Mouse (Mus musculus) frontal cortex, postnatal 36 days (tissue): ENCODE results near the gene Arid5a.

Experiments
- DNase-seq, 2 experiments: peaks; one replicate each; pipeline ENCODE4 v3.0.0; 2022; ENCODE audit warnings: low spot score in 2 of 2

Gene Arid5a

DNA sequence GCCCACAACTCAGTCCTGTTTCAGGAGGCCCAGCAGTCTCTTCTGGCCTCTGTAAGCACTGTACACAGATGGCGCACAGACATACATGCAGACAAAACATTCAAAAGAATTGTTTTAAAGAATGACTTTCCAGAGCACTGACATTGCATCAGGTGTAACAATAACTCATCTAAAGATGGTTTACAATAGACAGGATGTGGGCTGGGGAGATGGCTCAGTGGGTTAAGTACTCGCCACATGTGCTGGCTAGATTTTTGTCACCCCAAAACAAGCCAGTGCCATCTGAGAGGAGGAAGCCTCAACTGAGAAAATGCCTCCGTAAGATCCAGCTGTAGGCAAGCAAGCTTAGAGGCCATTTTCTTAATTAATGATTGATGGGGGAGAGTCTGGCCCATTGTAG is 13.1 kb upstream of the Arid5a start:
- DNase-seq, result no peak

DNA sequence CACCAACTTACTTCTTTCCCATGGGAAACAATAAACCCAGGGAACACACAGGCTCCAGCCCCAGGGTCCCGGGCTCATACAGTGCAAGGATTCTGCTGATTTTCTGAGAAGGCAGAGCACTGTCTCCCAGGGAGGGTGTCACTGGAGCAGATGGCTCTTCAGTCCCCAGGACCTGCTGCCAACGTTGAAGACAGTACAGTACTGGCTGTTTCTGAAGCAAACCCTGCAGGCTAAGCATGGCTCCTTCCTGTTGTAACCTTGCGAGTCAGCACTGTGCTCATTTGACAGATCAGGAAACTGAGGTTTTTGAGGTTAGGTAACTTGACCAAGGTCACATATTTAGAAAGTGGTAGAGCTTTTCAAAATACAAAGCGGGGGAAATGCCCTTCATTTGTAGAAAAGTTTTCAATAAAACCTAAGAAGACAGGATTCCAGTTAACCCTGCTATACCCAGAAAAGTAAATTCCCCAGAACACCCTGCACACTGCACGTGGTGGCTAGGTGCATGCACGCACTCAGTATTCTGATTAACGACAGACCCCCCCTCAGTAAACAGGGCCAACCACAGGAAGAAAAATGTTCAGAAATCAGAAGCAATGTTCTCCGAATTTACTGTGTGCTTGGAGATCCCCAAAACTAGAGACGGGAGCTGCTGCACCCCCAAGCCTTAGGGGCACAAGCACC is 10.9 kb upstream of the Arid5a start:
- DNase-seq, result no peak

DNA sequence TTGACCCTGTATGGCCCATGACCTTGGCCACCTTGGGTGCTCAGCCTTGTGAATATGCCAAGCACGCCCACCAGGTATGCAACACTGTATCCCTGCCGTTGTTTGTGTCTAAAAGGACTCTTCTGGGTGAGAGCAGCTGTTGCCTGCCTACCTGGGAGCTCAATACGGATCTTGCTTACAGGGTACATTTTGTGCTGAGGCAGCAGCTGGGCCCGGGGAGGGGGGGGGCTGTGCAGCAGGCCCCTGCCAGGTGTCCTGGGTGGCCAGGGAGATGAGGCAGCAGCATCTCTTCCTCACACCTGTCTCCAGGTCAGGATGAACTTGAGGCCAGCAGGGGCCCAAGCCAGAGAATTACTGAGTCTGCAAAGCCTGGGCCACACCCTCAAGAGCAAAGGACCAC is 9.4 kb upstream of the Arid5a start:
- DNase-seq, result no peak

DNA sequence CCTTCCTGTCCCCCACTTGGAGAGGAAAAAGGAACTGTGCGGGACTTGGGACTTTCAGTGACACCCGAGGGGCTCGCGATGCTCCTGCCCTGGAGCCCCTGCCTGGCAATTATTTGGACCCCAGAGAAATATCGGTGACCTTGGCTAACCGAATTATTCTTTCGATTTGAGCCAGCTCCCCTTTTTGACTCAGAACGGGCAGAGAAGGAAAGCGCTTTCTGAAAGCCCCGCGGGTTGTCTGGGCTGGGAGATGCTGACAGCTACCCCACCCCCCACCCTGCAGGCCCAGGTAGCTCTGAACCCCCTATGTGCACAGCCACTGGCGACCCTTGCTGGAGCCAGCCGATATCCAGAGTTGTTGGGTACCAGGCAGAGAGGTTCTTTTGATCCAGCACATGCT is 8.4 kb upstream of the Arid5a start:
- no peak for DNase-seq

DNA sequence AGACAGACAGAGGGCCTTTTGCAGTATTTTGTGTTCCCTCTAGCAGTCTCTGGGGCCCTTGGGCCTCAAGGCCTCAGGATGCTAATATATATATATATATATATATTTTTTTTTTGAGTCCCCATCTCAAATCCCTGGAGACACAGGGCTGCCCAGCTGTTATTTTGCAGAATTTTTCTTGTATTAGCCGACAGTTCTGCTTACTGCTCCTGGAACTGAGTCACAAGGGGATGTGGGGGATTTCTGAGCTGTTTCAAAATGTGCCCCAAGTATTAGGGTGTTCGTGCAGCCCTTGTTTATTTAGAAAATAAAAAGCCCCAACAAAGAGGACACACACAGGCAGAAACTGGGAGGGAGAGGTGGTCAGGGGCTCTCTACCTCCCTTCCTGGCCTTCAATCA is 7.9 kb upstream of the Arid5a start:
- DNase-seq, result no peak

DNA sequence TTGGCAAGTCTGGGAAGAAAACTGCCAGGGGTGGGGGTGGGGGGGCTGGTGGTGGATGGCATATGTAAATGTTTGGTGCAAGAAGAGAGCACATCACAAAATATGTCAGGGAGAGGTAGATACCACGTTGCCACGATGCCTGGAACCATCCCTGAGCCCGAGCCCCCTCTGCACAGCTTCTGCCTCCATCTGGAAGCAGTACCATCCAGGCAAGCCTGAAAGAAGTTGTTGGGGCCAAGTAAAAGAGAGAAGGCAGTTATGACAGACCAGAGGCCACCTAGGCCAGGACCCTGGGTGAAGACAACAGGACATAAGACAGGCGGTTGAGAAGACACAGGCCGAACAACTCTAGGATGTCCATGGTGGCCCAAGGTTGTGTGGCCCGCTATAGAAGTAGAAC is 7.0 kb upstream of the Arid5a start:
- no peak for DNase-seq

DNA sequence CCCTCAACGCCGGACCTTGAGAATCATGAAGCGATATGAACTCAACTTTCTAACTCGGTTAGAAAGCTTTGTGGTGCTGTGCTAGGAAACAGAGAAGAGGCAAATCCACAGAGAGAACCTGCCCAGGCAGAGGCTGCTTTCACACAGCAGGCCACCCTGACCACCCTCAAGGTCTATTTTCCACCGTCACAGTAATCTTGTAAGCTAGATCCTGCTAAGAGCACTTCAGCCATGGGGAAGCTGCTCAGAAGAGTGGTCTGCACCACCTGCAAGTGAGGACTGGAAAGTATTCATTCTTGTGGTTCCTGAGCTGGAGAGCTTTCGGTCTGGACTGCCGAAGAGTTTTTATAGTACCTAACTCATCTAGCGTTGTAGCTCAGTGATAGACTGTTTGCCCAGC is 5.3 kb upstream of the Arid5a start:
- DNase-seq, result no peak

DNA sequence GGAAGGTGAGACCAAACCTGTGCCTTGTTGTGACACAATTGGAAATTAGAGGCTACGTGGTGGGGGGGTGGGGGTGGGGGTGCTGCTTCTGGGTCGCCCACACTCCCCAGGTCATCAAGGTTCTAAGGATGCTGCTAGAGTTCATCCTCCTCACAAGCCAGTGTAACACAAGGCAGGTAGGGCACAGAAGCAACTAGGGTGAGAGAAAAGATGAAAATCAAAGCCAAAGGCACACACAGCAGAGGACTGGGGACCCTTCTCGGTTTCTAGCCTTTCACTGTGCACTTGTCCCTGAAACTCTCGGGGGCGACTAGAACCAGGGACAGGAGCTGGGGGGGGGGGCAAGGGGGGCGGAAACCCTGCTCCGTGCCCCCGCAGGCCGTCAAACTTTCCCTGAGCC is 4.6 kb upstream of the Arid5a start:
- no peak for DNase-seq

DNA sequence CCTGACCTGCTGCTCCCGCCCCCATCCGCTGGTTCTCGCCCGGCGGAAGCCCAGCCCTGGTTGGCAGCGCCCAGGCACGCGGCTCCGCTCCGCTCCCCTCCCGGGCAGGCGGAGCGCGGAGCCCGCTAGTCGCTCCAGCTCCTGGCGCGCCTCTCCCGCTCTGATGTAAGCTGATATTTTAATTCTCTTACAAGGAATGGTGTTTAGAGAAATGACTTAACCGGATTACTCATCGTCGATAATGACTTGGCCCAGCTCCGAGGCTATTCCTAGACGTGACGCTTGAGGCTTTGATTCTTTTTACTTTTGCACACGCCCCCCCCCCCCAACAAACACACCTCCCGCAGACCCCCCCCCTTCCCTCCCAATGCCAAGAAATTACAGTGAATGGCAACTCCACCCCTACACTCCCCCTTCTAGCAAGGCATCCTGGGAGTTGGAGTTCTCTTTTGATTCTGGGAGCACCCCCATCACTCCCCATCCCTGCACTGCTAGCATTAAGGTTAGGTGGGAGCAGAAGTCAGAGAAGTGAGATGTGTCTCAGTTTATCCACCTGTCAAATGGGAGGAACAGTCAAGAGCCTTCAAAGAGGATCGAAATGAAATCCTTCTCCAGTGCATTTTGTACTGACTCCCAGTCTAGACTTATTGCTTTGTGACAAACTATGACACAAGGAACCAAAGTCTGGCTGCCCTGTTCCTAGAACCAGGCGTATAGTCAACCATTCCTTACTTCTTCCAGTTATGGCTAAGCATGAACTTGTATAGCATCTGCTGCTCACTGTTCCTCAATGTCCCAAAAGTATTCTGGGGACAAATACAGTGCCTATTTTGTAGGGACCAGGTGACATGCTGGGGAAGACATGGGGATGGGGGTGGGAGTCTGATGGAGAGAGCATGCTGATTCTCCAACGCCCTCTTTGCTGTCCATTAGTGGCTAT is 3.9 kb upstream of the Arid5a start:
- DNase-seq, result peak; percentile 75 to 88

DNA sequence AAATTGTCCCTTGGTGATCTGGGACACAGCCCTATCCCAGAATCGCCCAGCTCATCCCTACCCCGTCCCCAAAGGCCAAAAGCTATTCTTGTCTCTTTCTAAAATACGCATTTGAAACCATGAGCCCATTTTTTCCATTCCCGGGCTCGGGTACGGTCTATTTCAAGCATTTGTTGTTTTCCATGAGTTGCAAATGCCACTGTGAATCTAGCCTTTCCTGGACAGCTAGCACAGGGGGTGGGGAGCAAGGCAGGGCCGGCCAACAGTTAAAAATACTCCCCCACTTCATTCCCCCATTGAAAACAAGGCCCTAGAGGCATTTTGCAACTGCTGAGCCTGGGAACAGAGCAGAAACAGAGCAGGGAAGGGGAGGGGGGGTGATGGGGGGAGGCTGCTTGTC is 2.8 kb upstream of the Arid5a start:
- DNase-seq, result no peak

DNA sequence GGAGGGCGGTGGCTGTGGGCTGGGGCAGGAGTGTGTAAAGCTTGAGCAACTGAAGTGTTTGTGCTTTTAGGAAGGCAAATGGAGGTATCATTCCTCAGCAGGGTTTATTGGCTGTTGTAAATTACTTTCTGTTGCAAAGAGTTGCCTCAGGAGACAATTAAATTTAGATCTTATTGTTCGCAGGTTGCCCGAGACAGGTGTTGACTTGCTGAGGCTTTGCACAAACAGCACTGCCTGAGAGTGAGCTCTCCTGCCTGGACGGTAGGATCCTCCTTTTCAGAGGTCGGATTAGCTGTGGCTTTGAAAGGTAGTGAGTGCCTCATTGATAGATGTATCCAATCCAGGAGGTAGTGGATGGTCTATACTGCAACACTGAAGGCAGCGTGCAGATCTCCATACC is 1.4 kb upstream of the Arid5a start:
- DNase-seq, result no peak

DNA sequence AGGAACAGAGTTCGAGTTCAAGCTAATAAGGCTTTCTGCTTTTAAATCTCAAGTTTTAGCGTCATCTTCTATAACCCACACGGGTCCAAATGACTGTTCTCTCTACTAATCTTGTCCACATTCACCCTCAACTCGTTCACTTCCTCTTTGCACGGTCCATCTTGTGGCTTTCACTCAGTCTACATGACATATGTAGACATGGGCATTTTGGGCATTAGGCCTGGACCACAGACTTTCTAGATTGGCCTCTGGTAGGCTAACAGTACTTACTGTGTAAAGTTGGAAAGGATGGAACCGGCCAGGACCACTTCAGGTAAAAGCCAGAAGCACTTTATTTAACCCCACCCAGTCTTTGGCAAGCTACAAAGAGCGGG is 425 bp upstream of the Arid5a start:
- no peak for DNase-seq

DNA sequence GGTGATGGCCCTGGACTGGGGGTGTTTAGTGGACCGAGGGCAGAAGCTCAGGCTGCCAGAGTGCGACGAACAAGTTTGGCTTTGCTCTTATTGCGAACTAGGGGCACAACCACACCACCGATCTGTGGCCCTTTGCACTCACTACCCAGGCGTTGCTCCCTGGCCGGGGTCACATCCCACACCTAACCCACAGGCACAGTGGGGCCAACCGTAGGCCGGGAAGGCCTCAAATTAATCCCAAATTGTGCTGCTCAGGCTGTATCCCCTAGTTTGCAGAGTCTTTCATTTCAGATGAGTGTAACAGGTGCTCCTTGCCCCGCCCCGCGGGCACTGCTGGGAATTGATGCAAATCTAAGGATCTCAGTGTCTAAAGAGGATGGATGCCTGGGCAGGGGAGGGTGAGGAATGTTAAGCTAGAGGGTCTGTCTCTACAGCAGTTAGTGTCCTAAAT is 943 bp downstream of the Arid5a start:
- no peak for DNase-seq

DNA sequence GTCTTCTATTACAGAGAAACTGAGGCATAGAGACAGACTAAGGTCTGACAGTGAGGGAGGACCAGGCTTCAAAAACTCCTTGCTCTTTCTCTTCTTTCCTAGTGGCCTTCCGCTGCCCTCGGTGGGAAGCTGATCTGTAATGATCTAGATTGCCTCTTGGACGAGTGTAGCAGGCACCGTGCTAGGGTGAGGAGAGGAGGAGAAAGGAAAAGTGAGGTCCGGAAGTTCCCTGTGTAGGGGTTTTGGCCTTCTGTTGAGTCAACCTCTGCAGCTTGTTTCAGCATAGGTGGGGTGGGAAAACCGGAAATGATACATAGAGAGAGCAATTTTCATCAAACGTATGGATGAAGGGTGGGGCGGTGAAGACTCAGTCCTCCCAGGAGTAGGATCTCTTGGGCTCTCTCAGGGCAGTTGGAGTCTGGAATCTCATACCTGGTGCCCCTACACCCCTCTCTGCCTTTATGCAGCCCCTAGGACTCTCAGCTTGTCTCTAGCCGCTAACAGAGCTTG is 1.5 kb downstream of the Arid5a start:
- no peak for DNase-seq

DNA sequence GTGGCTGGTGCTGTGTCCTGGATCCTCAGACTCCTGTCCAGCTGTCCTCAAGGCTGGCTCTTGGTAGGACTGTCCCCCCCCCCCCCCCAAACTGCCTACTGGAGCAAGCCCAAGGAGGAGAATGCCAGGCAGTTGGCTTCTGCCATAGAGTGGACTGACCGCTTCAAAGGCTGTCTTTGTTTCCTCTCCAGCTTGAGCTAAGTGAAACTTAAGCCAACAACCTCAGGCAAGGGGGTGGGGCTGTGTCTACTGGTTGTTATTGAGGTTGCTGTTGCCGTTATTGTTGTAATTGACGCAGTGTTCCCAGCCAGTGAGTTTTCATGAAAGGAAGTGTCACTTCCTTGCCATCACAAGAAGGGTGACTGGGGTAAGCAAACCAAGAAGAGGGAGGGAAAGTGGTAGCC is 2.0 kb downstream of the Arid5a start:
- DNase-seq, result peak; percentile 34 to 45

DNA sequence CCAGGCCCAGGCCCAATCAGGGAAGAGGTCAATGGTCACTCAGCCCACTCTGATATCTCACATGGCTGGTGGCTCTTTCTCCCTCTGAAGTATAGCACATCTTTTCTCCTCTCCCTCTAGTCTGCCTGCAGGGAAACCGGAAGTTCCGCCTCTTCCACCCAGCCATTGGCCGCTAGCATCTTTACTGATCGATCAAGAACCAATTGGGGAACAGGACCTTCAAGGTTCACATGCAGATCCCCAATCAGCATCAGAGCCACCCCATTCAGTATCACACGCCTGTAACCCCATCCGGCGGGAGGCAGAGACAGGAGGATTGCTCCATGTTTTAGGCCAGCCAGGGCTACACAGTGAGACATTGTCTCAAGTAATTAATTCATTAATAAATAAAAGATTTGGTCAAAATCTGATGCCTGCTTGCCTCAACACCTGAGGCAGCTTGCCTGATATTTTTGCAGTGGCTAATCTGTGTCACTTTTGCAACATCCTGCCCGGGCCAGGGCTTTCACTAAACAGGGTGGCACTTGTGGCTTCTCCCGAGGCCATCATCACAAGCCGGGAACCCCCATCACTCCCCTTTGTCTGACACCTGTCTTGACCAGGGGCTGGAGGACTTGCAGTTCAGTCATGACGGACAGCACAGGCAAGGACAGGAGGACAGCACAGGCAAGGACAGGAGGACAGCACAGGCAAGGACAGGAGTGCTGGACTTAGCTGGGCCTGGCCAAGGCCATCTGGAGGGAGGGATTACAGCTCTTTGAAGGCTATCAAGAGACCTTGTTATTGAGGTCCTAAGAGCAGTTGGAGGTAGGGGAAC is 7.6 kb downstream of the Arid5a start:
- no peak for DNase-seq

DNA sequence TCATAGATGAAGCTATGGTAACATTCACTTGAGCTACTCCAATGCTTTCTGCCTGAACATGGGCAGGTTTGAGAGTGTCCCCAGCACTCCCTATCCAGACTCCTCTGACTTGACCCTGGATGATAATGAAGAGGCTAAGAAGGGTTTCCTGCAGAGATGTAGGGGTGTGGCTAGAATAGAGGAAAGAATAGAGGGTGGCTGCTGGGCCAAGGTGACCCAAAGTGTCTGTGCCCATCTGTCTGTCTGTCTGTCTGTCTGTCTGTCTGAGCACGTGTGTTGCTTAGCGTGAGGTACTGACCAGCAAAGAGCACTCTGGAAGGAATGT is 8.2 kb downstream of the Arid5a start:
- no peak for DNase-seq

DNA sequence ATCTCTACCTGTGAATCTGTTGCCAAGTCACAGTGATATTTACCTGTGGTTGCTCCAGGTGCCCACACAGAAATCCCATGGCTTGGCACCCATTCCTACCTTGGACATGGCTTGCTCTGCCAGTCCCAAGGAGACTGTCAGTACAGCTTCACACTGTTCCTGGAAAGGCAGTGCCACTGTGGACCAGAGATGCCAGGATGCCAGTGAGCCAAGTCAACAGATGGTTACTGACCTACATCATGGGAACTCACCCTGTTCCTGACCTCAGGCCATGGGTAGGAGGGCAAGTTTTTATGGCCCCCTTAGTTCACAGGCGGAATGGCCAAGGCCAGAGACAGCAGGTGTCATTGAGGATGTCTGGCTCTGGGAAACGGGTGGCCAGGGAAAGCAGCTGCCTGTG is 13.6 kb downstream of the Arid5a start:
- no peak for DNase-seq

DNA sequence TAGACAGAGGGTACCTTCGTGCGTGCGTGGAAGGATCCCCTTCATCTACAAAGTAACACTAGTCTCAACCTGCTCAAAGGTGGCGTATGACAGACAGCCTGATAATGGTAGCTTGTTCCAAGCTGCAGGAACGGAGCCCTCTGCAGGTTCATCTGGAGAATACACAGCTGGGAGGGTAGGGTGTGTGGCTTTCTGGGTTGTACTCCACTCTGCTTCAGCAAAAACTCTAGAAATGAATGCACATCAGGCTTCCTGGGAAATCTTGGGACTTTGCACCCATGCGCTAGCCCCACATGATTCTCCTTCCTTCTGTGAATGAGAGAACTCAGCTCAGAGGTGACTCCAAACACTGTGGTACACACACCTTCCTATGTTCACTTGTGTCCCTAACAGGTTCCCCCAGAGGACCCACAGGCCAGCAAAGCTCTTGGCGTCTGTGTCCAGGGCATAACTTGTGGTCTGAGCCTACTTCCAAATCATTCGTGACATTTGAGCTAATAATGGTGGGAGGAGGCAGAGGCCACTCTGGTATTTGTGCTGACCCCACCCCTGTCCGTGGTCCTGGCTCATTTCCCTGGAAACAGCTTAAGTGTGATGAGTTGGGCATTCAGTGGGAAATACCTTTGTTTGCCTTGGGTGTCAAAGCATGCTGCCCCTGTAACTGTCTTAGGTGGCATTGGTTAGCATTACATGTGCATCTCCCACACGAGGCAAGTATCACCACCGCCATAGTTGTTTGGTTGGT is 14.5 kb downstream of the Arid5a start:
- DNase-seq, result no peak

DNA sequence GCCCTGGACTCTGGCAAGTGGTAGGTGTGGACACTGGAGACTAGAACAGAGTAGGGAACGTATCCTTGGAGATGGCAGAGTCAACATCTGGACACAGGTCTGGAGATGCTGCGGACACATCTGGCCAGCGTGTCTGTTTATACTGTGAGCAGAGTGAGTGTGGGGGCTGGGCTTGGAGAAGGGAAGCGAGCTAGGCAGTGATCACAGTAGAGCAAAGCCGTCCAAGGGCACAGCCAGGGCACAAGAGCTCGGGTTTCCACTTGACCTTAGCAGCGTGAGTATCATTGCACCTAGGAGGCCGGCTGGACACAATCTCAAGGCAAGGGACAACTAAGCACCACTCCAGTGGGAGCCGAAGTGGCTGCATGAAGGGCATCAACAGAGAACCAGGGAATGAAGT is 15.5 kb downstream of the Arid5a start:
- no peak for DNase-seq

DNA sequence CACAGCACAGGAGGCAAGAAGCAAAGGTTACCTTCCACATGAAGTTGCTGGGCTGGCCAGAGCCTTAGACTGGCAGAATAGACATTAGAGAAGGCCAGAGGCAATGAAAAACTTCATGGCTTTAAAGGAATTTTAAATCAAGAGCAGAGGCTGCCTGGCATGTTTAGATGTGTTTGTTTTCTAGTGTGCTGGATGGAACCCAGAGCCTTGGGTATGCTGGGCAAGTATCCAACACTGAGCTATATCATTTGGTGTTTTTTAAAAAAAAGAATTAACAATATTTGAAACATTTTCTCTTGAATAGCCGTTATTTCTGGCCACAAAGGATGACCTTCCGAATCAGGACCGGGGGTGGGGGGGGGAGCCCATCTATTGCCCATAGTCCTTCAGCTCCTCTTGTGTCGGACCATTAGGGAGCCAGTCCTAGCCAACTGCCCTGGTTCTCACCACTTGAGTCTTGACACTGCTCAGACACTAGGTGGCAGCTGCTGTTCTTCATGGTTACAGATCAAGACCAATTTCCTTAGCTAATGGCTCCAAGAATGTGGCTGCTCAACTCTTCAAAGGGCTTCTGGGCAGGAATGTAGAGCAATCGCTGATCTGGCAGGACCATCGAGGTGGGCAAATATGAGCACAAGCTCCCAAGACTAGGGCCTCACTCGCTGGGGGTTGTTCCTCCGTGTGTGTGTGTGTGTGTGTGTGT is 16.4 kb downstream of the Arid5a start:
- peak in 1 of 2 experiments; percentile 62 for DNase-seq
